Mouse (Mus musculus) testis, adult 2 months (tissue): ENCODE data around the gene Ivns1abp.
"Not testable (repeated sequence)": the region's sequence is repeated elsewhere in the genome, so short reads cannot be mapped to it uniquely, and the experiment has no call there.

Source experiments
- CTCF ChIP-seq: fragments of 200-500 bp; IDR thresholded peaks from 2 replicates; pipeline ENCODE4 v1.5.1; 2012; ENCODE audit warnings: low read depth, mild to moderate bottlenecking, inconsistent platforms, low read length, moderate library complexity; ENCODE audit not compliant: control insufficient read depth, insufficient read depth, insufficient replicate concordance
- POLR2A ChIP-seq: fragments of 200-500 bp; IDR thresholded peaks from 2 replicates; pipeline ENCODE4 v1.6.1; 2012; ENCODE audit warnings: low read depth, mild to moderate bottlenecking, inconsistent platforms, low read length, moderate library complexity; ENCODE audit not compliant: control insufficient read depth

DNA sequence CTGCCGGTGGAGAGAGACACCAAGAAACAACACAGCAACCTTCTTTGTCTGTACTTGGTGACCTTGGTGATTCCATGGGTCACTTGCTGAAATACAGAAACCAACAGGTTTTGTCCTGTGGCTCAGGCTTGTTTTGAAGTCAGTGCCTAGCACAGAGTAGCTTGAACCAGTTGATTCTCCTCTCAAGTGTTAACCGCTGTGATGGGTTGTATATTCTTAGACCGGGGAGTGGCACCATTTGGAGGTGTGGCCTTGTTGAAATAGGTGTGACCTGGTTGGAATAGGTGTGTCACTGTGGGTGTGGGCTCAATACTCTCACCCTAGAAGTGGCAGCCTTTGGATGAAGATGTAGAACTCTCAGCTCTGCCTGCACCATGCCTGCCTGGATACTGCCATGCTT, 39.3 kb upstream of the Ivns1abp start:
- not testable (repeated sequence) for TF ChIP-seq POLR2A, CTCF
